Mouse (Mus musculus) small intestine, adult 2 months (tissue): ENCODE measurements around the gene Syne3.

Experiments
- CTCF ChIP-seq: fragments of 200-500 bp; IDR thresholded peaks from 2 replicates; pipeline ENCODE4 v1.5.1; 2012; ENCODE audit warnings: low read depth, mild to moderate bottlenecking, control low read depth, inconsistent platforms, low read length, moderate library complexity, mixed read lengths; ENCODE audit not compliant: insufficient replicate concordance, insufficient read length; ENCODE audit errors: extremely low read depth
- POLR2A ChIP-seq: fragments of 200-500 bp; IDR thresholded peaks from 2 replicates; pipeline ENCODE4 v1.6.1; 2012; ENCODE audit warnings: low read depth, mild to moderate bottlenecking, control low read depth, inconsistent platforms, low read length, moderate library complexity

DNA sequence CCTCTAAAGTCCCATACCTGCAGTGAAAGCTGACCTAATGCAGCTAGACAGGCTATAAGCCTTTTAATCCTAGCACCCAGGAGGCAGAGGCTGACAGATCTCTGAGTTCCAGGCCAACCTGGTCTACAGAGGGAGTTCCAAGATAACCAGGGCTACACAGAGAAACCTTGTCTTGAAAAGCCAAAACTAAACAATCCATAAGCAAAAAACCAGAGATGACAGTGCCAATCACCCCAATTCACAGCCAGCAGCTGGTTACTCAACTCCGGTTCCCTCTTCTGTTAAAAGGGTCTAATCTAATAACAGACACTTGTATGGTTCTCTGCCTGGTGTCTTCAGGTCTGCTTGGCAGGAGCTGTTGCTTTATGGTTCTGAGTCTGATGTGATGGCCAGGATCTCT lies 2.0 kb upstream of the Syne3 start:
- TF ChIP-seq CTCF (no peak), POLR2A (no peak)
